Mouse (Mus musculus): ENCODE data around the gene Gm38394. TPM values are rescaled to one million over a fixed set of nuclear protein-coding genes. Genes with fewer than 3 reads are reported as not detected.
A peak's percentile ranks its signal among the peaks of the same experiment; 100 is the strongest.

The Gm38394 gene
- total RNA-seq, 2 experiments from 2014 or later: 25.4 to 25.9 TPM

GRCm38 (mm10) chr1:133596298-133597007 lies 64.7 kb downstream of the Gm38394 start:
- peak; percentile 32 to 35 for DNase-seq (ENCODE audit: low spot score in 2 of 2)

GRCm38 (mm10) chr1:133585995-133586537 lies 75.1 kb downstream of the Gm38394 start:
- no peak for DNase-seq (ENCODE audit: low spot score in 2 of 2)

GRCm38 (mm10) chr1:133571293-133571692 lies 89.8 kb downstream of the Gm38394 start:
- no peak for DNase-seq (ENCODE audit: low spot score in 2 of 2)

Other genes starting within 250 kb of the Gm38394 start
- gene Sox13, start 236.9 kb downstream of the Gm38394 start, total RNA-seq (2021): 10 to 100 TPM in 1 of 2 experiments, 1 to 10 TPM in 1; 9.2 to 10.3 TPM
- 100 to 1,000 TPM in 1 of 2 experiments, 10 to 100 TPM in 1; 97.8 to 112 TPM for gene Snrpe, start 51.0 kb downstream of the Gm38394 start, total RNA-seq (2021)
- 1 to 10 TPM; 6.0 to 9.5 TPM for gene Zbed6, start 433 bp downstream of the Gm38394 start, total RNA-seq (2021)
- gene Lax1, start 28.8 kb upstream of the Gm38394 start, total RNA-seq (2021): under 1 TPM in 1 of 2 experiments, not detected in 1; 0.29 TPM
- 100 to 1,000 TPM; 102 to 107 TPM for gene Atp2b4, start 139.7 kb upstream of the Gm38394 start, total RNA-seq (2021)
- gene Optc, start 246.7 kb upstream of the Gm38394 start, total RNA-seq (2021): 1 to 10 TPM in 1 of 2 experiments, under 1 TPM in 1; 0.94 to 1.1 TPM

All from layer of hippocampus, postnatal 10 days (tissue).